Mouse (Mus musculus) heart, postnatal 0 days (tissue): ENCODE measurements around the gene Hmces.

Source experiments
- CTCF ChIP-seq: IDR thresholded peaks from 2 replicates; pipeline ENCODE4 v1.5.1; 2016; ENCODE audit warnings: antibody characterized with exemption, control low read depth, low read depth
- EP300 ChIP-seq: IDR thresholded peaks from 2 replicates; pipeline ENCODE4 v1.6.1; 2016; ENCODE audit warnings: antibody characterized with exemption, low read depth

DNA sequence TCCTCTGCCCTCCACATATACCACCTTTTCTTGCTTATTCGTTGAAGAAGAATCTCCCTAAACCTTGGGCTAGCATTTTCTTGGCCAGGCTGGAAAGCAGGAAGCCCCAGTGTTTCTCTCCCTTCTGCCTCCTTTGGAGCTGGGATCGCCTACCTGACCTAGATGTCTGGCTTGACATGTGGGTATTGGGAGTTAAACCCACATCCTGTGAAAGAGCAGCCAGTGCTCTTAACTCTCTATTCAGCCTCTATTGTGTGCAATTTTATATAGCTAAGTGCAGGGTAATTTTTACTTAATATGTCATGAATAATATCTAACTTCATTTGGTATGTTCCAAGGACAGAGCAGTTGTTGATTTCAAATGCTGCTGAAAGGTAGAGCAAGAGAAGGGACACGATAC is 34.1 kb upstream of the Hmces start:
- TF ChIP-seq CTCF (no peak), EP300 (no peak)
